Mouse (Mus musculus) forebrain, embryonic 12.5 days (tissue): Measurements from ENCODE around the gene Itga9. TPM values are rescaled to one million over a fixed set of nuclear protein-coding genes. Genes with fewer than 3 reads are reported as not detected.
A peak's percentile ranks its signal among the peaks of the same experiment; 100 is the strongest.

Experiments used
- ATAC-seq: fragments of 200-750 bp; cut with Nextera tagmentation; 2 replicates; pipeline ENCODE4 v1.8.0; 2017; ENCODE audit warnings: moderate TSS enrichment; ENCODE audit not compliant: low FRiP score
- H3K27ac ChIP-seq: fragments of 300-500 bp; sonication (generic); 2 replicates; pipeline ENCODE4 v1.5.1; 2016; ENCODE audit warnings: mild to moderate bottlenecking
- H3K27me3 ChIP-seq: fragments of 300-500 bp; sonication (generic); 2 replicates; pipeline ENCODE4 v1.6.1; 2016; ENCODE audit warnings: mild to moderate bottlenecking
- H3K36me3 ChIP-seq: fragments of 300-500 bp; sonication (generic); replicated peaks from 2 replicates; pipeline ENCODE4 v1.6.1; 2016; ENCODE audit warnings: mild to moderate bottlenecking
- H3K4me1 ChIP-seq: fragments of 300-500 bp; sonication (generic); 2 replicates; pipeline ENCODE4 v1.6.1; 2016
- H3K4me2 ChIP-seq: fragments of 300-500 bp; sonication (generic); 2 replicates; pipeline ENCODE4 v1.6.1; 2016; ENCODE audit warnings: mild to moderate bottlenecking, moderate library complexity
- H3K4me3 ChIP-seq: fragments of 300-500 bp; sonication (generic); replicated peaks from 2 replicates; pipeline ENCODE4 v1.5.1; 2016; ENCODE audit warnings: mild to moderate bottlenecking
- H3K9ac ChIP-seq: fragments of 300-500 bp; sonication (generic); 2 replicates; pipeline ENCODE4 v1.6.1; 2016; ENCODE audit warnings: mild to moderate bottlenecking
- H3K9me3 ChIP-seq: fragments of 300-500 bp; sonication (generic); 2 replicates; pipeline ENCODE4 v1.6.1; 2016
- WGBS: fragments of 180-500 bp; shearing (Covaris S2); methylation state at CpG from one replicate; pipeline ENCODE4 v1.1.7; 2016; 5-methylcytosine and 5-hydroxymethylcytosine counted together
- polyA plus RNA-seq: library from polyadenylated mRNA; unstranded; fragments of >200 nt; fragmentation: Nextera tagmentation; extraction: Ambion mirVana; gene quantifications from 2 replicates; pipeline ENCODE4 v1.2.1, GENCODE M21; 2016

Gene Itga9
- polyA plus RNA-seq, 1 experiment from 2014 or later = 7.7 TPM

- H3K9ac ChIP-seq = no peak overlapping the region
- no peak overlapping the region for H3K4me3 ChIP-seq
- no peaks in the 10 kb centered on the region for H3K36me3 ChIP-seq
- no peaks in the 10 kb centered on the region for H3K27me3 ChIP-seq
- 78% methylated on average over 9 of the region's 9 CpGs for WGBS
- H3K4me2 ChIP-seq = no peak overlapping the region
- H3K9me3 ChIP-seq = no peaks in the 10 kb centered on the region
- H3K4me1 ChIP-seq = no peaks in the 10 kb centered on the region
- no peak overlapping the region for H3K27ac ChIP-seq
- no peak for ATAC-seq
Observed at GRCm38 (mm10) chr9:118741268-118741667, 134.8 kb downstream of the Itga9 start.

GRCm38 (mm10) chr9:118749335-118749949 lies 143.0 kb downstream of the Itga9 start:
- no peak overlapping the region for H3K4me2 ChIP-seq
- no peaks in the 10 kb centered on the region for H3K9me3 ChIP-seq
- H3K36me3 ChIP-seq = no peaks in the 10 kb centered on the region
- WGBS = 56% methylated on average over 8 of the region's 8 CpGs
- ATAC-seq = no peak
- H3K27ac ChIP-seq = no peak overlapping the region
- peaks cover 9% of the 10 kb centered on the region; the same call in 1 of the 2 replicates for H3K4me1 ChIP-seq
- H3K27me3 ChIP-seq = no peaks in the 10 kb centered on the region
- H3K4me3 ChIP-seq = no peak overlapping the region
- H3K9ac ChIP-seq = no peak overlapping the region

- no peak overlapping the region for H3K27ac ChIP-seq
- H3K9me3 ChIP-seq = no peaks in the 10 kb centered on the region
- H3K36me3 ChIP-seq = no peaks in the 10 kb centered on the region
- no peaks in the 10 kb centered on the region for H3K27me3 ChIP-seq
- no peak overlapping the region for H3K4me2 ChIP-seq
- WGBS = 82% methylated on average over 7 of the region's 7 CpGs
- H3K9ac ChIP-seq = no peak overlapping the region
- no peak for ATAC-seq
- no peak overlapping the region for H3K4me3 ChIP-seq
- peaks cover 9% of the 10 kb centered on the region; the same call in 1 of the 2 replicates for H3K4me1 ChIP-seq
Observed at GRCm38 (mm10) chr9:118750828-118751227, 144.3 kb downstream of the Itga9 start.

GRCm38 (mm10) chr9:118752376-118752775 lies 145.9 kb downstream of the Itga9 start:
- no peak overlapping the region for H3K4me3 ChIP-seq
- H3K4me2 ChIP-seq = no peak overlapping the region
- no peaks in the 10 kb centered on the region for H3K9me3 ChIP-seq
- WGBS = 92% methylated on average over 2 of the region's 2 CpGs
- H3K36me3 ChIP-seq = no peaks in the 10 kb centered on the region
- H3K4me1 ChIP-seq = peaks cover 9% of the 10 kb centered on the region; the same call in 1 of the 2 replicates
- H3K27me3 ChIP-seq = no peaks in the 10 kb centered on the region
- ATAC-seq = no peak
- H3K9ac ChIP-seq = no peak overlapping the region
- H3K27ac ChIP-seq = no peak overlapping the region

- H3K36me3 ChIP-seq = no peaks in the 10 kb centered on the region
- no peak overlapping the region for H3K4me2 ChIP-seq
- no peak for ATAC-seq
- 62% methylated on average over 4 of the region's 4 CpGs for WGBS
- H3K9ac ChIP-seq = no peak overlapping the region
- no peak overlapping the region for H3K27ac ChIP-seq
- peaks cover 17% of the 10 kb centered on the region for H3K4me1 ChIP-seq
- no peak overlapping the region for H3K4me3 ChIP-seq
- 0 out of 2 replicates have a peak, but pooled peaks cover 4% of the 10 kb centered on the region for H3K27me3 ChIP-seq
- no peaks in the 10 kb centered on the region for H3K9me3 ChIP-seq
Observed at GRCm38 (mm10) chr9:118759462-118759861, 153.0 kb downstream of the Itga9 start.

GRCm38 (mm10) chr9:118761953-118762590 lies 155.6 kb downstream of the Itga9 start:
- Histone ChIP-seq H3K36me3 (no peaks in the 10 kb centered on the region), H3K27me3 (0 out of 2 replicates have a peak, but pooled peaks cover 4% of the 10 kb centered on the region), H3K4me3 (no peak overlapping the region), H3K4me1 (peaks cover 17% of the 10 kb centered on the region), H3K27ac (no peak overlapping the region), H3K9me3 (no peaks in the 10 kb centered on the region), H3K9ac (no peak overlapping the region), H3K4me2 (no peak overlapping the region)
- 50% methylated on average over 8 of the region's 8 CpGs for WGBS
- no peak for ATAC-seq

GRCm38 (mm10) chr9:118762759-118763158 lies 156.3 kb downstream of the Itga9 start:
- WGBS = 57% methylated on average over 7 of the region's 7 CpGs
- peaks cover 17% of the 10 kb centered on the region for H3K4me1 ChIP-seq
- H3K9ac ChIP-seq = no peak overlapping the region
- 0 out of 2 replicates have a peak, but pooled peaks cover 4% of the 10 kb centered on the region for H3K27me3 ChIP-seq
- no peak for ATAC-seq
- no peaks in the 10 kb centered on the region for H3K9me3 ChIP-seq
- no peaks in the 10 kb centered on the region for H3K36me3 ChIP-seq
- H3K4me3 ChIP-seq = no peak overlapping the region
- H3K27ac ChIP-seq = 0 out of 2 replicates have a peak overlapping the region, but pooled peaks have one; percentile 31
- H3K4me2 ChIP-seq = no peak overlapping the region

GRCm38 (mm10) chr9:118763203-118763602 lies 156.7 kb downstream of the Itga9 start:
- peaks cover 17% of the 10 kb centered on the region for H3K4me1 ChIP-seq
- H3K9me3 ChIP-seq = no peaks in the 10 kb centered on the region
- H3K9ac ChIP-seq = no peak overlapping the region
- H3K27me3 ChIP-seq = 0 out of 2 replicates have a peak, but pooled peaks cover 4% of the 10 kb centered on the region
- no peak for ATAC-seq
- H3K4me2 ChIP-seq = no peak overlapping the region
- no peaks in the 10 kb centered on the region for H3K36me3 ChIP-seq
- H3K27ac ChIP-seq = 0 out of 2 replicates have a peak overlapping the region, but pooled peaks have one; percentile 31
- WGBS = 82% methylated on average over 4 of the region's 4 CpGs
- H3K4me3 ChIP-seq = no peak overlapping the region

- H3K4me2 ChIP-seq = no peak overlapping the region
- 0 out of 2 replicates have a peak, but pooled peaks cover 4% of the 10 kb centered on the region for H3K27me3 ChIP-seq
- H3K4me1 ChIP-seq = peaks cover 20% of the 10 kb centered on the region
- WGBS = 83% methylated on average over 3 of the region's 3 CpGs
- ATAC-seq = no peak
- no peaks in the 10 kb centered on the region for H3K9me3 ChIP-seq
- no peak overlapping the region for H3K9ac ChIP-seq
- no peak overlapping the region for H3K4me3 ChIP-seq
- H3K36me3 ChIP-seq = no peaks in the 10 kb centered on the region
- no peak overlapping the region for H3K27ac ChIP-seq
Observed at GRCm38 (mm10) chr9:118763646-118764045, 157.2 kb downstream of the Itga9 start.

- no peaks in the 10 kb centered on the region for H3K9me3 ChIP-seq
- H3K4me3 ChIP-seq = no peak overlapping the region
- H3K9ac ChIP-seq = no peak overlapping the region
- peaks cover 22% of the 10 kb centered on the region for H3K4me1 ChIP-seq
- ATAC-seq = no peak
- no peaks in the 10 kb centered on the region for H3K36me3 ChIP-seq
- no peak overlapping the region for H3K4me2 ChIP-seq
- H3K27me3 ChIP-seq = 0 out of 2 replicates have a peak, but pooled peaks cover 4% of the 10 kb centered on the region
- H3K27ac ChIP-seq = no peak overlapping the region
Observed at GRCm38 (mm10) chr9:118765059-118765458, 158.6 kb downstream of the Itga9 start.

- Histone ChIP-seq H3K4me2 (no peak overlapping the region), H3K27ac (no peak overlapping the region), H3K27me3 (0 out of 2 replicates have a peak, but pooled peaks cover 4% of the 10 kb centered on the region), H3K4me1 (peaks cover 17% of the 10 kb centered on the region), H3K9me3 (no peaks in the 10 kb centered on the region), H3K9ac (no peak overlapping the region), H3K4me3 (no peak overlapping the region), H3K36me3 (no peaks in the 10 kb centered on the region)
- WGBS = 89% methylated on average over 7 of the region's 7 CpGs
- ATAC-seq = no peak
Observed at GRCm38 (mm10) chr9:118767008-118767407, 160.5 kb downstream of the Itga9 start.

GRCm38 (mm10) chr9:118768596-118768995 lies 162.1 kb downstream of the Itga9 start:
- 0 out of 2 replicates have a peak, but pooled peaks cover 4% of the 10 kb centered on the region for H3K27me3 ChIP-seq
- peaks cover 5% of the 10 kb centered on the region for H3K4me1 ChIP-seq
- ATAC-seq = no peak
- no peak overlapping the region for H3K27ac ChIP-seq
- no peaks in the 10 kb centered on the region for H3K9me3 ChIP-seq
- 34% methylated on average over 4 of the region's 4 CpGs for WGBS
- no peak overlapping the region for H3K9ac ChIP-seq
- no peaks in the 10 kb centered on the region for H3K36me3 ChIP-seq
- H3K4me2 ChIP-seq = no peak overlapping the region
- no peak overlapping the region for H3K4me3 ChIP-seq

GRCm38 (mm10) chr9:118770366-118770765 lies 163.9 kb downstream of the Itga9 start:
- Histone ChIP-seq H3K36me3 (no peaks in the 10 kb centered on the region), H3K4me3 (no peak overlapping the region), H3K9ac (no peak overlapping the region), H3K9me3 (no peaks in the 10 kb centered on the region), H3K4me2 (no peak overlapping the region), H3K27me3 (no peaks in the 10 kb centered on the region), H3K27ac (no peak overlapping the region), H3K4me1 (peaks cover 4% of the 10 kb centered on the region)
- WGBS = 81% methylated on average over 4 of the region's 4 CpGs
- no peak for ATAC-seq
